Mouse (Mus musculus) right cerebral cortex, postnatal 36 days (tissue): ENCODE measurements around the gene Arhgap27.
"Not testable (repeated sequence)": the region's sequence is repeated elsewhere in the genome, so short reads cannot be mapped to it uniquely, and the experiment has no call there.

Experiments used
- DNase-seq, 2 experiments: peaks; one replicate each; pipeline ENCODE4 v3.0.0; 2022; ENCODE audit warnings: low spot score in 2 of 2, mixed read lengths in 1 of 2

The Arhgap27 gene

GRCm38 (mm10) chr11:103363214-103364148 is at the start of gene Arhgap27:
TSS of gene Arhgap27 (minus strand) at chr11:103363692.
- peak in 1 of 2 experiments; percentile 43 for DNase-seq

GRCm38 (mm10) chr11:103412950-103413423 is 49.5 kb upstream of the Arhgap27 start:
- DNase-seq = no peak

- DNase-seq = peak; percentile 94 to 96
These were observed 48.8 kb upstream of the Arhgap27 start, which contains the start of gene Plekhm1 for GRCm38 (mm10) chr11:103411981-103412949. TSS of gene Plekhm1 (minus strand) at chr11:103412687.

DNA sequence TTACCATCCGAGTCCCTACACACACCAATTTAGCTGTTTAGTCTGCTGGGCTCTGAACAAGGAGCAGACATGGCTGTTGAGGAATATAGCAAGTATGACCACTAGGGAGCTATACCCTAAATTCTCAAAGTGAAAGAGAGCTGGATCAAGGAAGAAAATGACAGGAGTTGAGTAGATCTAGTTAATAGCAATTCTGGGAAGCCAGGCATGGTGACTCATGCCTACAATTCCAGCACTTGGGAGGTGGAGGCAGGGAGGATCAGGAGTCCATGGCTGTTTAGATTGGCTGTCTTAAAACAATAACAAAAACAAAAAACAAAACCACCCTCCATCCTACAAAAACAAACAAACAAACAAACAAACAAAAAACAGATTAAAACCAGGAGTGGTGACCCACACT is 47.8 kb upstream of the Arhgap27 start:
- no peak for DNase-seq

GRCm38 (mm10) chr11:103408880-103409279 is 45.4 kb upstream of the Arhgap27 start:
- no peak for DNase-seq

- DNase-seq = not testable (repeated sequence)
These were observed 43.6 kb upstream of the Arhgap27 start for GRCm38 (mm10) chr11:103407136-103407535.

GRCm38 (mm10) chr11:103406551-103406950 is 43.1 kb upstream of the Arhgap27 start:
- DNase-seq = no peak

- DNase-seq = no peak
These were observed 42.3 kb upstream of the Arhgap27 start for GRCm38 (mm10) chr11:103405814-103406213.

DNA sequence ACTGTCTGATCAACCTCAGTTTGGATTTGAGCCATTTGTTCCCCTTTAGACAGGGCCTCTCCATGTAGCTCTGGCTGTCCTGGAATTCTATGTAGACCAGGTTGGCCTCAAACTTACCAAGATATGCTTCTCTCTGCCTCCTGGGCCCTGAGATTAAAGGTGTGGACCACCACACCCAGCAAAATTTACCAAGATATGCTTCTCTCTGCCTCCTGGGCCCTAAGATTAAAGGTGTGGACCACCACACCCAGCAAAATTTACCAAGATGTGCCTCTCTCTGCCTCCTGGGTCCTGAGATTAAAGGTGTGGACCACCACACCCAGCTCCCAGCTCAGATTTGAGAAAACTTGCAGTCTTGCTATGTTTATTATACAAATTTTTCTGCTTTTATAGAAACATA is 41.1 kb upstream of the Arhgap27 start:
- no peak for DNase-seq

DNA sequence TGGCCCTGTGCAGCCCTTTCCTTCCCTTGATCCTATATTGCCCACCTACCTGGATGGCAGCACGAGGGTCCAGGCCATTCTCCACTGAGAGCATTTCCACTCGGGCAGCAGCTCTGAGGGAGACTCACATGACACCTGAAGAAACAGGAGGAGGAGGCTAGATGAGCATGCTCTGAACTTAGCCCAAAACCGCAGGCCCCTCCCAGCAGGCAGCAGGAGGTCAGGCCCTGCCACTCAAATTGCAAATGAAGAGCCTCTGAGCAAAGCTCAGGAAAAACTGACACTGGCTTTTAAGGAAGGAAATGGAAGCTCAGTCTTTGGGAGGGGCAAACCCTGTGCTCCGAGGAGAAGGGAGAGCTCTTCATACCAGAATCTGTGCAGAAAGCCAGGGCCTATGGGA is 40.3 kb upstream of the Arhgap27 start:
- no peak for DNase-seq

- peak in 1 of 2 experiments; percentile 65 for DNase-seq
These were observed 39.2 kb upstream of the Arhgap27 start for GRCm38 (mm10) chr11:103402738-103403137.

DNA sequence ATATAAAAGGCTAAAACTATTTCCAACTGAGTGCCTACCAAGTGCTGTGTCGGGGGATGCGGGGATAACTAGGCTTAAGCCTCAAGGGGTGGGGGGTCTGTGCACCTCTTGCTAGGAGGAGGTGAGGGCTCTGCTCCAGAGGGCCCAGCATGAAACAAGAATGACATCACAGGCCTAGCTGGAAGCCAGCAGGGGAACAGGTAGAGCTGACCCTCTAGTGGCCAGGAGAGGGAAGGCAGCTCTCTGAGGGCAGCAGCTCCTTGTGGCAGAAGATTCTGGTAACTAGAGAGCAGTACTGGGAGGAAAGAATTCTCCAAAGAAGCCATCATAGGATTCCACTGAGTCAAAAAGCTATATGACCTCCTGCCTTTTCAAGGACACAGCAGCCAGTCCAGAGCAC is 38.7 kb upstream of the Arhgap27 start:
- peak in 1 of 2 experiments; percentile 24 for DNase-seq

- no peak for DNase-seq
These were observed 36.5 kb upstream of the Arhgap27 start for GRCm38 (mm10) chr11:103399986-103400385.

DNA sequence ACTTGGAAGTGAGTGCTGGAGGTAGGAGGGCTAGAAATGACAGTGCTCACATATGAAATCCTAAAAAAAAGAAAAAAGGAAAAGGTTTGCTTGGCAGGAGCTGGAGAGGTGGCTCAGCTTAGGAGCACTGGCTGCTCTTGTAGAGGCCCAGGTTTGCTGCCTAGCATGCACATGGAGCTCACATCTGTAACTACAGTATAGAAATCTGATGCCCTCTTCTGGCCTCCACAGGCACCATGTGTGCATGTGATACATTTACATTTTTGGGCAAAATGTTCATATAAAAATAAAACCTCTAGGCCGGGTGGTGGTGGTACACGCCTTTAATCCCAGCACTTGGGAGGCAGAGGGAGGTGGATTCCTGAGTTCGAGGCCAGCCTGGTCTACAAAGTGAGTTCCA is 35.6 kb upstream of the Arhgap27 start:
- no peak for DNase-seq

DNA sequence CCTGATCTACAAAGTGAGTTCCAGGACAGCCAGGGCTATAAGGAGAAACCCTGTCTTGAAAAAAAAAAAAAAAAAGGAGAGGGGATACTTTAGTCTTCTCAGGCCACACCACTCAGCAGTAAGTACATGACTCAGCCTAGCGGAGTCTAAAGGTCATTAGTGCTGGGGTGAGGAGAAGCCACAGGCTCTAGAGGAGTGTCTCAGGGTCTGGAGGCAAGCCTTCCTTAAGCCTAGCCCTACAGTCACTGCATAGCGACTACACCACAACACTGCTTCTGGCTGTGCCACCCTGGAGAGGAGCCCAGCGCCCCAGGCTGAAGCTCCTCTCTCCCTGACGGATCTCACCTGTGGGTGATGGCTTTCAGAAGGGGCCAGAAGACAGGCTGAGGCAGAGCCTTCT is 33.2 kb upstream of the Arhgap27 start:
- DNase-seq = no peak

- DNase-seq = no peak
These were observed 32.7 kb upstream of the Arhgap27 start for GRCm38 (mm10) chr11:103396236-103396635.

GRCm38 (mm10) chr11:103394604-103395003 is 31.1 kb upstream of the Arhgap27 start:
- no peak for DNase-seq

- no peak for DNase-seq
These were observed 30.5 kb upstream of the Arhgap27 start for GRCm38 (mm10) chr11:103394025-103394424.

DNA sequence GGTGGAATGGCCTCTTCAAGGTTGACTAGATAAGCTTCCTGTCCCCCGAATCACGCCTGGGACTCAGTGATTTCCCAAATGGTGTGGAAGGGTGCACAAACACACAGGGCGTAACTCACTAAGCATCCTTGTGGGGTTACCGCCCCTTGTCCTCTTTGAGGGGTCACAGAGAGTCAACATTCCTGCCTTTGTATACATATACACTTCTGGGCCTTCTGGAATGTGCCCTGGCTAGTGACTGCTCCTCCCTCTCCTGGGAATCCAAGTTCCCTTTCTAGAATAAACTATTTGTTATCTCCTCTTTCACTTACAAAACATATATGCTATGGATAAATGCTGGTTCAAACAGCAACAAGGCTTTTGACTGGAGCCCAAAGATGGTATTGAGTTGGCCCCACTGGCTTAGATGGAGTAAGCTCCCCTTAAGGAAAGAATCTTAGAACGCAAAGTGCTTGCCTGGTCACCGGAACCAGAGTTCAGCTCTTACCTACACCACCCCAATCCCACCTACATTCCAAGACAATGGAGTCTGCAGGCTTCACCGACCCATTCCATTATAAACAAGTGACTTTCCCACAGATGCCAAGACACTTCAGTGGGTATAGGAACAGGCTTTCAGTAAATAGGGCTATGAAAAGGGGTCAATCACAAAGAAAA is 24.5 kb upstream of the Arhgap27 start:
- no peak for DNase-seq

DNA sequence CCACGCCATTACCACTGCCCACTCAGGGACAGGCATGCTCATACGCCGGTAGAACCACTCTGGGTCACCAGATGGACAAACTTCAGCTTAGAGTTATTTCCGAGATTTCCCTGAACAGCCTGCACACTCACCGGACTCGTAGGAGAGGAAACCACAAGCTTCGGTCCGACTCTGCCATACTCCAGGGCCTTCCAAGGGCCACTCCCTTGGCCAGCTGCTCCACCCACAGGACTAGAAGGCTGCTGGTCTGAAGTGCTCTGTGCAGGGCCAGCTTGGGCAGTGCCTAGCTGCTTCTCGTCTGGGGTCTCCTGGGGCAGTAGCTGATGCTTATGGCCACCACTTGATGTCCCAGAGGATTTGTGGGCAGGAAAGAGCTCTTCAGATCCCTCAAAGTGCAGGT is 23.3 kb upstream of the Arhgap27 start:
- no peak for DNase-seq

- peak; percentile 51 to 53 for DNase-seq
These were observed 18.6 kb upstream of the Arhgap27 start for GRCm38 (mm10) chr11:103381956-103382613.
